Mouse (Mus musculus) kidney, adult 2 months (tissue): ENCODE data around the gene Tenm4.

Experiments
- CTCF ChIP-seq: fragments of 200-500 bp; conservative IDR thresholded peaks from 2 replicates; pipeline ENCODE4 v1.5.1; 2011; ENCODE audit warnings: low read depth, mild to moderate bottlenecking, control low read depth, low read length, moderate library complexity, mixed read lengths; ENCODE audit not compliant: insufficient read depth, insufficient read length
- POLR2A ChIP-seq: fragments of 200-500 bp; IDR thresholded peaks from one replicate; pipeline ENCODE4 v1.6.1; 2011; ENCODE audit warnings: low read depth, low read length, control low read depth

GRCm38 (mm10) chr7:96209783-96210524 is 38.9 kb downstream of the Tenm4 start:
- TF ChIP-seq CTCF (no peak), POLR2A (no peak)
